Mouse (Mus musculus) Patski (cell line): Measurements from ENCODE around the gene D3Ertd751e. TPM values are rescaled to one million over a fixed set of nuclear protein-coding genes. Genes with fewer than 3 reads are reported as not detected.

ENCODE experiments used
- ATAC-seq: fragments of 100-300 bp; one replicate; pipeline ENCODE4 v1.8.0; 2021
- CTCF ChIA-PET: fragments of 350-600 bp; sonication (Branson Sonifier 250); formaldehyde crosslinking; loops from one replicate; lab custom pipeline; 2022; ENCODE audit warnings: inconsistent platforms; lab: Charles Lee
- POLR2A ChIA-PET: fragments of 350-600 bp; sonication (Branson Sonifier 250); formaldehyde crosslinking; loops from one replicate; lab custom pipeline; 2022; ENCODE audit warnings: antibody characterized with exemption, inconsistent platforms; lab: Charles Lee
- DNase-seq: peaks from one replicate; pipeline ENCODE4 v3.0.0-alpha.2; 2011; ENCODE audit warnings: low read depth, low spot score
- H3K27me3 ChIP-seq: fragments of 371-371 bp; one replicate; pipeline ENCODE4 v1.5.1; 2021
- CTCF ChIP-seq: fragments of 100-300 bp; IDR thresholded peaks from one replicate; pipeline ENCODE4 v1.5.1; 2021
- in situ Hi-C: fragments of 300-500 bp; cut with MboI; formaldehyde crosslinking; loops from 3 replicates; pipeline ENCODE4 v1.11.1; 2018; ENCODE audit warnings: low pct_unique_long_range_greater_than_20kb, mixed read lengths
- polyA plus RNA-seq: library from polyadenylated mRNA; unstranded; gene quantifications from one replicate; pipeline ENCODE4 v1.2.3, GENCODE M21; 2021

Gene D3Ertd751e
- polyA plus RNA-seq: 10.6 TPM

DNA sequence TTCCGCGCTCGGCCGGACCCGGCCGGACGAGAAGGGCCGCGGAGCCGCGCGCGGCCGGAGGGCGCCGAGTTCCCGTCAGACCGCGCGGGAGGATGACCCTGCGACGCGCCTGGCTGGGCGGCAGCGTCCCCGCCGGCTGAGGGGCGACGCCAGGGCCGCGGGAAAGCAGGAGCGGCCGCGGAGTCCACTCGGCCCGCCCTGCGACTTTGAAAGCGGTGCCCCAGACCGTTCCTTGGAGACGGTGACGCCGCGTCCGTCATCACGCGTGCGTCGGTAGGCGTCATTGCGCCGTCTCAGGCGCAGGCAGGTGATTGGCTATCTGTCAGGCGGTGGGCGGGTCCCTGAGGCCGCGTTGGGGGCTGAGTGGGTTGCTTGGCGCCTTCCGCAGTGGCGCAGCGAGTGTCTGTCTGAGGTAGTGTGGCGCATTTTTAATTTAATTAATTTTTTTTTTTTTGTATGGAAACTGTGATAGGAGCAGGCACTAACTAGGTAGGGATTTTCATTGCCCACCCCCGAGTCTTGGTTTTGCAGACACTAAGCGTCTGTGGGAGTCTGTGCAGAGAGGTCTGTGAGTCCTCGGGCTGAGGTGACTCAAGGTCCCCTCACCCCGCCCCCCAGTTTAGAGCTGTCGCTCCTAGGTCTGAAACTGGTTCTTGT lies at the start of gene D3Ertd751e, which contains the start of gene Sclt1:
TSS of gene D3Ertd751e (plus strand) at position 334 of the 657 bp plus-strand sequence.
TSS of gene Sclt1 (minus strand) at position 237 of the 657 bp plus-strand sequence.
- TF ChIP-seq CTCF: no peak
- ChIA-PET POLR2A (no interaction called here), CTCF (interaction anchor here (1.5 to 5.3 kb wide), 3 partner anchors 12 to 559 kb away, joined by 3 to 37 read pairs (median 7); no protein-coding TSS in a partner anchor)
- DNase-seq (peak; percentile 89), ATAC-seq (peak; percentile 98)
- in situ Hi-C loops: no loop called here
- H3K27me3 ChIP-seq: no peaks in the 10 kb centered on the region

DNA sequence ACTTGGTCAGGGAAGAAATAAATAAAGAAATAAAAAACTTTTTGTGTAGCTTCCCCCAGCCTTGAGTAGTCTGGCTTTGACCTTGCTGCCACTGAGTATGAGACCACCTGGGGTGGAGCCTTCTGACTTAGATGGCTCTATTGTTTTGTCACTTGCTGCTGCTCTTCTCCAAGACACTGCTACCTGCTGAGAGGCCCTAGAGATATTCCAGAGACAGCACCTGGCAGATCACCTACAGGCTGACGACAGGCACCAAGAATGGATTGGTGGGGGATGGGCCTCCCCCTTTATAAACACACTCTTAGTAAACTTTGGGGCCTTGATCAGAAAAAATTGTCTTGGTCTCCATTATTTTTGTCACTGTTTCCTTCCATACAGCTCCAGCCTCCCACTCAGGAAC lies 46.7 kb upstream of the D3Ertd751e start:
- DNase-seq (no peak), ATAC-seq (no peak)
- in situ Hi-C loops: no loop called here
- POLR2A ChIA-PET: no interaction called here
- no peaks in the 10 kb centered on the region for H3K27me3 ChIP-seq
- CTCF ChIA-PET: no interaction called here
- no peak for TF ChIP-seq CTCF

- ATAC-seq: peak; percentile 18
- in situ Hi-C loops: no loop called here
Measured at GRCm38 (mm10) chr3:41741601-41742277, 672 bp upstream of the D3Ertd751e start.

DNA sequence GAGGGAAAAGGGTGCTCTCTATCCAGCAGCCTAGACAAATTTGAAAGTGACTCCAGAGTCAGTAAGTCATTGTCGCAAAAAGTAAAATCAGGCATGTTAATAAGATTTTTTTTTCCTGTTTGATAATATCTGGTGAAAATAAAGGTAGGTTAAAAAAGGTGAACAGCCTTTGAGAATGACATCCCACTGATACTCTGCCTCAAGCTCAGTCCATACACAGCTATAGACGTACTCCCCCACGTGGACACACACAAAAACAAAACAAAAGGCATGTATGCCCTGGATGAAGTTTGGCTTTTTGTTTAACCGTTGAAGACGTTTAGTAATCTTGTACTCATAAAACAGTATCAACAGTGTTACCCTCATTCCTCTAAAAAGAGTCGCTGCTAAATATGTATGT lies 1.0 kb downstream of the D3Ertd751e start:
- no peaks in the 10 kb centered on the region for H3K27me3 ChIP-seq
- in situ Hi-C loops: no loop called here
- ATAC-seq (no peak), DNase-seq (no peak)
- POLR2A ChIA-PET: no interaction called here
- CTCF ChIA-PET: interaction anchor here (0.7 to 5.3 kb wide), 8 partner anchors 11 to 911 kb away, joined by 3 to 37 read pairs (median 3); no protein-coding TSS in a partner anchor
- peak; percentile 50 for TF ChIP-seq CTCF

More at GRCm38 (mm10) chr3:41741601-41742277, 672 bp upstream of the D3Ertd751e start:
- no peaks in the 10 kb centered on the region for H3K27me3 ChIP-seq
- DNase-seq: no peak
- TF ChIP-seq CTCF: no peak
- ChIA-PET POLR2A (interaction anchor here (1.3 kb wide), 1 partner anchor 10 kb away, joined by 3 read pairs; no protein-coding TSS in a partner anchor), CTCF (no interaction called here)

DNA sequence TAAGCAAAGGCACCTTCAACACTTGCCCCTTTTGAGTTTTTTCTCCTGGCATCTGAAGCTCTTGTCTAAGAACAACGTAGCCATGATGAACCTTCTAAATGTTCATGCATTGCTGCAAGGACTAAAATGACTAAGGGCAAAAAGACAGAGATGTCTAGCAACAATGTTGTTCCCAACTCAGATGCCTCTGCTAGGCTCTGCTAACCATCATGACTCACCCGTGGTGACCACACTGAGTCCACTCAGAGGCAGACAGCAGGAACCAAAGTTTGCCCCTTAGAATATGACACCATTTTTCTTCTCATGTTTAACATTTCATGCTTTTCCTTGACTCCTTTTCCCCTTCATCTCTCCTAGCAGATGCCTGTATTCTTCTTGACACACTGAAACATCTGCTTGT lies 12.1 kb downstream of the D3Ertd751e start:
- no peaks in the 10 kb centered on the region for H3K27me3 ChIP-seq
- in situ Hi-C loops: no loop called here
- ATAC-seq: peak; percentile 94
- ChIA-PET POLR2A (no interaction called here), CTCF (interaction anchor here (1.6 to 5.9 kb wide), 2 partner anchors 10 to 28 kb away, joined by 5 to 37 read pairs; partner anchors contain the start of genes D3Ertd751e and Sclt1)
- no peak for DNase-seq
- TF ChIP-seq CTCF: no peak

GRCm38 (mm10) chr3:41762091-41762490 lies 19.7 kb downstream of the D3Ertd751e start:
- DNase-seq (no peak), ATAC-seq (peak; percentile 69)
- ChIA-PET CTCF (interaction anchor here (0.9 to 1.2 kb wide), 2 partner anchors 10 to 12 kb away, joined by 3 read pairs; no protein-coding TSS in a partner anchor), POLR2A (no interaction called here)
- in situ Hi-C loops: no loop called here
- H3K27me3 ChIP-seq: no peaks in the 10 kb centered on the region
- no peak for TF ChIP-seq CTCF

GRCm38 (mm10) chr3:41812447-41812846 lies 70.0 kb downstream of the D3Ertd751e start:
- ChIA-PET POLR2A (no interaction called here), CTCF (no interaction called here)
- no peak for ATAC-seq
- no peak for TF ChIP-seq CTCF
- in situ Hi-C loops: no loop called here
- peaks cover 78% of the 10 kb centered on the region for H3K27me3 ChIP-seq
- DNase-seq: no peak

Other genes starting within 250 kb of the D3Ertd751e start
- gene Jade1, start 186.9 kb upstream of the D3Ertd751e start, polyA plus RNA-seq: 48.1 TPM
- gene Sclt1, start 97 bp upstream of the D3Ertd751e start, polyA plus RNA-seq: 20.5 TPM